Mouse (Mus musculus): Measurements from ENCODE around the gene Gys1.

The Gys1 gene

GRCm38 (mm10) chr7:45413864-45414739, 20.5 kb upstream of the Gys1 start:
- no peak for DNase-seq (ENCODE audit: extremely low read depth, low read depth)

GRCm38 (mm10) chr7:45414740-45415224, 19.9 kb upstream of the Gys1 start:
- DNase-seq (ENCODE audit: extremely low read depth, low read depth): no peak

GRCm38 (mm10) chr7:45415636-45416035, 19.0 kb upstream of the Gys1 start:
- DNase-seq (ENCODE audit: extremely low read depth, low read depth): no peak

GRCm38 (mm10) chr7:45417962-45418492, 16.6 kb upstream of the Gys1 start:
- no peak for DNase-seq (ENCODE audit: extremely low read depth, low read depth)

- DNase-seq (ENCODE audit: extremely low read depth, low read depth): no peak
Measured at GRCm38 (mm10) chr7:45419859-45420614, 14.6 kb upstream of the Gys1 start.

- no peak for DNase-seq (ENCODE audit: extremely low read depth, low read depth)
Measured at GRCm38 (mm10) chr7:45420615-45420919, 14.1 kb upstream of the Gys1 start, which contains the start of gene Lhb. TSS of gene Lhb (plus strand) at chr7:45420820.

- no peak for DNase-seq (ENCODE audit: extremely low read depth, low read depth)
Measured at GRCm38 (mm10) chr7:45421194-45421593, 13.4 kb upstream of the Gys1 start.

GRCm38 (mm10) chr7:45426556-45426955, 8.1 kb upstream of the Gys1 start:
- DNase-seq (ENCODE audit: extremely low read depth, low read depth): no peak

- no peak for DNase-seq (ENCODE audit: extremely low read depth, low read depth)
Measured at GRCm38 (mm10) chr7:45433835-45434202, 825 bp upstream of the Gys1 start.

GRCm38 (mm10) chr7:45435038-45435437, 394 bp downstream of the Gys1 start:
- no peak for DNase-seq (ENCODE audit: extremely low read depth, low read depth)

GRCm38 (mm10) chr7:45436444-45436843, 1.8 kb downstream of the Gys1 start:
- no peak for DNase-seq (ENCODE audit: extremely low read depth, low read depth)

- no peak for DNase-seq (ENCODE audit: extremely low read depth, low read depth)
Measured at GRCm38 (mm10) chr7:45437046-45437445, 2.4 kb downstream of the Gys1 start.

GRCm38 (mm10) chr7:45437521-45438276, 3.1 kb downstream of the Gys1 start, which contains the start of gene Ruvbl2:
TSS of gene Ruvbl2 (minus strand) at chr7:45438096.
- no peak for DNase-seq (ENCODE audit: extremely low read depth, low read depth)

GRCm38 (mm10) chr7:45443526-45444420, 9.1 kb downstream of the Gys1 start:
- no peak for DNase-seq (ENCODE audit: extremely low read depth, low read depth)

GRCm38 (mm10) chr7:45446589-45446988, 11.9 kb downstream of the Gys1 start:
- no peak for DNase-seq (ENCODE audit: extremely low read depth, low read depth)

GRCm38 (mm10) chr7:45447325-45447990, 12.8 kb downstream of the Gys1 start:
- no peak for DNase-seq (ENCODE audit: extremely low read depth, low read depth)

GRCm38 (mm10) chr7:45449974-45450373, 15.3 kb downstream of the Gys1 start:
- DNase-seq (ENCODE audit: extremely low read depth, low read depth): no peak

- peak; percentile 60 for DNase-seq (ENCODE audit: extremely low read depth, low read depth)
Measured at GRCm38 (mm10) chr7:45451344-45451982, 16.8 kb downstream of the Gys1 start.

- no peak for DNase-seq (ENCODE audit: extremely low read depth, low read depth)
Measured at GRCm38 (mm10) chr7:45454971-45455370, 20.3 kb downstream of the Gys1 start.

Measured in MEL-GATA-1-ER (cell line).